Mouse (Mus musculus): ENCODE measurements at regions not wholly inside any gene's neighbourhood (a gene's known extent, or its start where the extent isn't known, plus 50 kb on each side); places are given as distances from the start of the nearest gene placed in this dataset.

GRCm38 (mm10) chr8:26622311-26623052 is 354.6 kb upstream of the Zfp703 start:
- Histone ChIP-seq H3K36me3 (ENCODE audit: control insufficient read depth, insufficient read depth, low read length, poor library complexity, severe bottlenecking) (no peaks in the 10 kb centered on the region), H3K4me1 (ENCODE audit: control insufficient read depth, insufficient read depth, low read length) (no peaks in the 10 kb centered on the region), H3K27ac (ENCODE audit: insufficient read depth, low read length) (no peak overlapping the region), H3K9ac (ENCODE audit: low read depth, poor library complexity, severe bottlenecking) (no peak overlapping the region), H3K9me3 (replicated peaks; ENCODE audit: control insufficient read depth, insufficient read depth, low read length, poor library complexity, severe bottlenecking) (no peaks in the 10 kb centered on the region), H3K4me3 (ENCODE audit: low read depth, low read length) (no peak overlapping the region), H3K27me3 (ENCODE audit: control insufficient read depth, insufficient read depth, low read length, poor library complexity, severe bottlenecking) (no peaks in the 10 kb centered on the region)
- no peak for TF ChIP-seq EP300 (IDR thresholded peaks at IDR 0.05; ENCODE audit: insufficient read depth, low read depth, low read length)
- no peak for TF ChIP-seq CTCF (IDR thresholded peaks at IDR 0.05; ENCODE audit: low read depth, low read length)
- TF ChIP-seq POLR2A (IDR thresholded peaks at IDR 0.05; ENCODE audit: insufficient read depth, low read length) = no peak

- TF ChIP-seq CTCF (IDR thresholded peaks at IDR 0.05; ENCODE audit: low read depth, low read length) = no peak
- no peak for TF ChIP-seq EP300 (IDR thresholded peaks at IDR 0.05; ENCODE audit: insufficient read depth, low read depth, low read length)
- no peak for TF ChIP-seq POLR2A (IDR thresholded peaks at IDR 0.05; ENCODE audit: insufficient read depth, low read length)
- no peaks in the 10 kb centered on the region for H3K36me3 ChIP-seq (ENCODE audit: control insufficient read depth, insufficient read depth, low read length, poor library complexity, severe bottlenecking)
- H3K27me3 ChIP-seq (ENCODE audit: control insufficient read depth, insufficient read depth, low read length, poor library complexity, severe bottlenecking) = no peaks in the 10 kb centered on the region
- H3K4me1 ChIP-seq (ENCODE audit: control insufficient read depth, insufficient read depth, low read length) = no peaks in the 10 kb centered on the region
- no peak overlapping the region for H3K4me3 ChIP-seq (ENCODE audit: low read depth, low read length)
- H3K27ac ChIP-seq (ENCODE audit: insufficient read depth, low read length) = no peak overlapping the region
- H3K9ac ChIP-seq (ENCODE audit: low read depth, poor library complexity, severe bottlenecking) = no peak overlapping the region
- H3K9me3 ChIP-seq (replicated peaks; ENCODE audit: control insufficient read depth, insufficient read depth, low read length, poor library complexity, severe bottlenecking) = no peaks in the 10 kb centered on the region
These were observed 350.9 kb upstream of the Zfp703 start for GRCm38 (mm10) chr8:26626186-26626585.

DNA sequence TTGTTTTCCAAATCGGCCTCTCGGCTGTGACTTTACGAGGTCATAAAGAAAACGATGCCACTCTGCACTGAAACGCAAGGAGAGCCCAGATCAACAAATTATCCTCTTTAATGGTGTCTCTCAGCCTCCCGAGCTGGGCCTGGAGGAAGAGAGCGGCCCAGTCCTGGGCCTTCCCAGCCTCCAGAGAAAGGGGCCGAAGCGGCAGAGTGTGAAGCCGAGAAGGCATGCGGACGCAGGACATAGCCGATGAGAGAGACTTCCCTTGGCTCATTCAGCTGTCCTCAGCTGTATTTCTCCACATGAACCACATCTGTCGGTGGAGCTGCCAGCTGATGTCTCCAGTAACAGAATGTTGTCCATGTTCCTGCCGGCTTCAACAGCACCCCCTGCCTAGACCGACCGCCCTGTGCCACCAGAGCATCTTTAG is 350.5 kb upstream of the Zfp703 start:
- H3K27me3 ChIP-seq (ENCODE audit: control insufficient read depth, insufficient read depth, low read length, poor library complexity, severe bottlenecking) = no peaks in the 10 kb centered on the region
- H3K4me1 ChIP-seq (ENCODE audit: control insufficient read depth, insufficient read depth, low read length) = no peaks in the 10 kb centered on the region
- H3K36me3 ChIP-seq (ENCODE audit: control insufficient read depth, insufficient read depth, low read length, poor library complexity, severe bottlenecking) = no peaks in the 10 kb centered on the region
- no peak overlapping the region for H3K27ac ChIP-seq (ENCODE audit: insufficient read depth, low read length)
- no peaks in the 10 kb centered on the region for H3K9me3 ChIP-seq (replicated peaks; ENCODE audit: control insufficient read depth, insufficient read depth, low read length, poor library complexity, severe bottlenecking)
- H3K4me3 ChIP-seq (ENCODE audit: low read depth, low read length) = no peak overlapping the region
- TF ChIP-seq POLR2A (IDR thresholded peaks at IDR 0.05; ENCODE audit: insufficient read depth, low read length) (no peak), EP300 (IDR thresholded peaks at IDR 0.05; ENCODE audit: insufficient read depth, low read depth, low read length) (no peak), CTCF (IDR thresholded peaks at IDR 0.05; ENCODE audit: low read depth, low read length) (no peak)
- no peak overlapping the region for H3K9ac ChIP-seq (ENCODE audit: low read depth, poor library complexity, severe bottlenecking)

DNA sequence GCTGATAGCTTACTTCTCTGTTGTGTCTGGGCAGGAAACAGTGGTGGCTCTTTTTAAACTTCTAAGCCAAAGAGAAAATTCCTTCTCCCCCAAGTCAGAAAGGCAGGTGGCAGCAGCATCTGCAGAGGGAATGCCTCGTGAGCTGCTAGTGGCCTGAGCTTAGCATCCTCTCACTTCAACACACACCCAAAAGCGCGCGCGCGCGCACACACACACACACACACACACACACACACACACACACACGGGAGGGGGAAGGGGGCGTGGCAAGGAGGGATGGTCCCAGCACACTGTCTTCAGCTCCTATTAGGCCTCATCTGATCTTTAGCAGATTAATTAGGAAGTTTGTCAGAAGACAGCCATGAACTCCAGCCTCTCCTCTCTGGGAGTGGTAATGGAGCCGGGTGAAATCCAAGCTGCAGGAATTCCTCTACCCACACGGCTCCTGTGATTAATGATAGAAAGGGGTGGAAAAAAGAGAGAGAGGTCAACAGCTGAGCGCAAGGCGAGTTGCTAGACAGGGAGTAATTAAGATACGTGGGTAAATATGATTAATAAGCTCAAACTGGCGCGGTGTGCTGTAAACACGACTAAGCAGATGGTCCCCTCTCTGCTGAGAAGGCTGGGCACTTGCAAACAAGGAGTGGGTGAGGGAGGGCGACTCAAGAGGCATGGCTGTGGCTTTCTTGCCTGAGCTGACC is 349.8 kb upstream of the Zfp703 start:
- Histone ChIP-seq H3K27me3 (ENCODE audit: control insufficient read depth, insufficient read depth, low read length, poor library complexity, severe bottlenecking) (no peaks in the 10 kb centered on the region), H3K36me3 (ENCODE audit: control insufficient read depth, insufficient read depth, low read length, poor library complexity, severe bottlenecking) (no peaks in the 10 kb centered on the region), H3K9ac (ENCODE audit: low read depth, poor library complexity, severe bottlenecking) (no peak overlapping the region), H3K4me3 (ENCODE audit: low read depth, low read length) (no peak overlapping the region), H3K4me1 (ENCODE audit: control insufficient read depth, insufficient read depth, low read length) (no peaks in the 10 kb centered on the region), H3K27ac (ENCODE audit: insufficient read depth, low read length) (no peak overlapping the region), H3K9me3 (replicated peaks; ENCODE audit: control insufficient read depth, insufficient read depth, low read length, poor library complexity, severe bottlenecking) (no peaks in the 10 kb centered on the region)
- TF ChIP-seq EP300 (IDR thresholded peaks at IDR 0.05; ENCODE audit: insufficient read depth, low read depth, low read length) (no peak), CTCF (IDR thresholded peaks at IDR 0.05; ENCODE audit: low read depth, low read length) (no peak), POLR2A (IDR thresholded peaks at IDR 0.05; ENCODE audit: insufficient read depth, low read length) (no peak)

GRCm38 (mm10) chr8:26630544-26630943 is 346.6 kb upstream of the Zfp703 start:
- H3K9ac ChIP-seq (ENCODE audit: low read depth, poor library complexity, severe bottlenecking) = no peak overlapping the region
- no peaks in the 10 kb centered on the region for H3K9me3 ChIP-seq (replicated peaks; ENCODE audit: control insufficient read depth, insufficient read depth, low read length, poor library complexity, severe bottlenecking)
- no peak overlapping the region for H3K27ac ChIP-seq (ENCODE audit: insufficient read depth, low read length)
- no peak overlapping the region for H3K4me3 ChIP-seq (ENCODE audit: low read depth, low read length)
- no peaks in the 10 kb centered on the region for H3K36me3 ChIP-seq (ENCODE audit: control insufficient read depth, insufficient read depth, low read length, poor library complexity, severe bottlenecking)
- H3K27me3 ChIP-seq (ENCODE audit: control insufficient read depth, insufficient read depth, low read length, poor library complexity, severe bottlenecking) = no peaks in the 10 kb centered on the region; the same call in 1 of the 2 replicates
- H3K4me1 ChIP-seq (ENCODE audit: control insufficient read depth, insufficient read depth, low read length) = no peaks in the 10 kb centered on the region
- TF ChIP-seq CTCF (IDR thresholded peaks at IDR 0.05; ENCODE audit: low read depth, low read length) (no peak), POLR2A (IDR thresholded peaks at IDR 0.05; ENCODE audit: insufficient read depth, low read length) (no peak), EP300 (IDR thresholded peaks at IDR 0.05; ENCODE audit: insufficient read depth, low read depth, low read length) (no peak)

DNA sequence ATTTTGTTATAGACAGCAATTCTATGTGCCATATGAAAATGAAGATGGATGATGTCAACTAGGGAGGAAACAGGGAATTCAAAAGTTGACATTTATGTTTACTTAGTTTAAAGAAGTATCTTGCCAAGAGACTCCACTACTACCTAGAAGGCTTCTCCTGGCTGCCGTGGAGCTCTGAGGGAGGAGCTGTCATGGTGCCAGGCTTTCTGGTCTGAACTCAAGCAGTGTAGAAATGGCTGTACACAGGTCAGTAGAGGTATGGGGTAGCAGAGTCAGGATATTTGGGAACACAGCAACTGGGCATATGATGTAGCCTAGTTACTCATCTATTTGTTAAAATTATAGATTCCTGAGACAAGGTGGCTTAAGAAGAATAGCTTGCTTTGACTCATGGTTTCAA is 341.4 kb upstream of the Zfp703 start:
- Histone ChIP-seq H3K9ac (ENCODE audit: low read depth, poor library complexity, severe bottlenecking) (no peak overlapping the region), H3K9me3 (replicated peaks; ENCODE audit: control insufficient read depth, insufficient read depth, low read length, poor library complexity, severe bottlenecking) (no peaks in the 10 kb centered on the region), H3K4me3 (ENCODE audit: low read depth, low read length) (no peak overlapping the region), H3K36me3 (ENCODE audit: control insufficient read depth, insufficient read depth, low read length, poor library complexity, severe bottlenecking) (no peaks in the 10 kb centered on the region), H3K27me3 (ENCODE audit: control insufficient read depth, insufficient read depth, low read length, poor library complexity, severe bottlenecking) (no peaks in the 10 kb centered on the region; the same call in none of the 2 replicates), H3K27ac (ENCODE audit: insufficient read depth, low read length) (no peak overlapping the region), H3K4me1 (ENCODE audit: control insufficient read depth, insufficient read depth, low read length) (no peaks in the 10 kb centered on the region)
- no peak for TF ChIP-seq EP300 (IDR thresholded peaks at IDR 0.05; ENCODE audit: insufficient read depth, low read depth, low read length)
- TF ChIP-seq POLR2A (IDR thresholded peaks at IDR 0.05; ENCODE audit: insufficient read depth, low read length) = no peak
- no peak for TF ChIP-seq CTCF (IDR thresholded peaks at IDR 0.05; ENCODE audit: low read depth, low read length)
